Mouse (Mus musculus) lung, adult 2 months (tissue): ENCODE results near the gene Clcn2.

Source experiments
- CTCF ChIP-seq: fragments of 200-500 bp; IDR thresholded peaks from 2 replicates; pipeline ENCODE4 v1.5.1; 2011; ENCODE audit warnings: mild to moderate bottlenecking, low read length, control low read depth; ENCODE audit not compliant: insufficient read depth
- POLR2A ChIP-seq: fragments of 200-500 bp; IDR thresholded peaks from 2 replicates; pipeline ENCODE4 v1.6.1; 2011; ENCODE audit warnings: low read depth, mild to moderate bottlenecking, control low read depth, low read length, borderline replicate concordance; ENCODE audit errors: extremely low read depth

- TF ChIP-seq POLR2A (no peak), CTCF (no peak)
Measured at GRCm38 (mm10) chr16:20701316-20701715, 16.2 kb downstream of the Clcn2 start.
